Mouse (Mus musculus) liver, adult 2 months (tissue): ENCODE measurements around the gene Snx21. TPM values are rescaled to one million over a fixed set of nuclear protein-coding genes. Genes with fewer than 3 reads are reported as not detected.

Source experiments
- DNase-seq: peaks from one replicate; pipeline ENCODE4 v3.0.0-alpha.2; 2011; ENCODE audit warnings: low read depth, low spot score; ENCODE audit errors: extremely low read depth
- H3K27ac ChIP-seq: fragments of 200-500 bp; replicated peaks from 2 replicates; pipeline ENCODE4 v1.5.1; 2012; ENCODE audit warnings: low read depth, mild to moderate bottlenecking, control low read depth, inconsistent platforms, low read length; ENCODE audit not compliant: insufficient read depth
- H3K27me3 ChIP-seq: fragments of 200-500 bp; 2 replicates; pipeline ENCODE4 v1.6.1; 2012; ENCODE audit warnings: mild to moderate bottlenecking, moderate library complexity, low read length, inconsistent platforms; ENCODE audit not compliant: control insufficient read depth, insufficient read depth
- H3K36me3 ChIP-seq: fragments of 200-500 bp; 2 replicates; pipeline ENCODE4 v1.6.1; 2012; ENCODE audit warnings: low read length, inconsistent platforms; ENCODE audit not compliant: control insufficient read depth, insufficient read depth
- H3K4me1 ChIP-seq: fragments of 200-500 bp; 2 replicates; pipeline ENCODE4 v1.6.1; 2011; ENCODE audit warnings: low read length; ENCODE audit not compliant: control insufficient read depth, insufficient read depth
- H3K4me3 ChIP-seq: fragments of 200-500 bp; 2 replicates; pipeline ENCODE4 v1.5.1; 2011; ENCODE audit warnings: low read depth, mild to moderate bottlenecking, control low read depth, low read length, moderate library complexity; ENCODE audit not compliant: insufficient read depth
- H3K79me2 ChIP-seq: fragments of 200-500 bp; 2 replicates; pipeline ENCODE4 v1.6.1; 2012; ENCODE audit warnings: inconsistent platforms, mild to moderate bottlenecking, low read length, moderate library complexity; ENCODE audit not compliant: control insufficient read depth, insufficient read depth
- H3K9ac ChIP-seq: fragments of 200-500 bp; 2 replicates; pipeline ENCODE4 v1.6.1; 2012; ENCODE audit warnings: low read depth, mild to moderate bottlenecking, control low read depth, inconsistent platforms, low read length
- CTCF ChIP-seq: fragments of 200-500 bp; IDR thresholded peaks from 2 replicates; pipeline ENCODE4 v1.5.1; 2011; ENCODE audit warnings: low read depth, low read length, control low read depth
- POLR2A ChIP-seq: fragments of 200-500 bp; IDR thresholded peaks from 2 replicates; pipeline ENCODE4 v1.6.1; 2011; ENCODE audit warnings: low read length, control low read depth; ENCODE audit not compliant: insufficient read depth; ENCODE audit errors: extremely low read depth
- WGBS: fragments of 180-500 bp; shearing (Covaris S2); methylation state at CpG from one replicate; pipeline ENCODE4 v1.1.7; 2018; 5-methylcytosine and 5-hydroxymethylcytosine counted together
- polyA plus RNA-seq: library from polyadenylated mRNA; depleted of rRNA; stranded (reverse); fragments of >200 nt; gene quantifications from 2 replicates; pipeline ENCODE4 v1.2.3, GENCODE M21; 2012; rRNA removed
- total RNA-seq: library from RNA; depleted of rRNA; stranded (reverse); fragments of >200 nt; gene quantifications from 2 replicates; pipeline ENCODE4 v1.2.3, GENCODE M21; 2014; rRNA removed

Gene Snx21
- total RNA-seq, result 10.8 and 12.6 TPM in 2 replicates
- polyA plus RNA-seq, result 14.4 and 14.6 TPM in 2 replicates

DNA sequence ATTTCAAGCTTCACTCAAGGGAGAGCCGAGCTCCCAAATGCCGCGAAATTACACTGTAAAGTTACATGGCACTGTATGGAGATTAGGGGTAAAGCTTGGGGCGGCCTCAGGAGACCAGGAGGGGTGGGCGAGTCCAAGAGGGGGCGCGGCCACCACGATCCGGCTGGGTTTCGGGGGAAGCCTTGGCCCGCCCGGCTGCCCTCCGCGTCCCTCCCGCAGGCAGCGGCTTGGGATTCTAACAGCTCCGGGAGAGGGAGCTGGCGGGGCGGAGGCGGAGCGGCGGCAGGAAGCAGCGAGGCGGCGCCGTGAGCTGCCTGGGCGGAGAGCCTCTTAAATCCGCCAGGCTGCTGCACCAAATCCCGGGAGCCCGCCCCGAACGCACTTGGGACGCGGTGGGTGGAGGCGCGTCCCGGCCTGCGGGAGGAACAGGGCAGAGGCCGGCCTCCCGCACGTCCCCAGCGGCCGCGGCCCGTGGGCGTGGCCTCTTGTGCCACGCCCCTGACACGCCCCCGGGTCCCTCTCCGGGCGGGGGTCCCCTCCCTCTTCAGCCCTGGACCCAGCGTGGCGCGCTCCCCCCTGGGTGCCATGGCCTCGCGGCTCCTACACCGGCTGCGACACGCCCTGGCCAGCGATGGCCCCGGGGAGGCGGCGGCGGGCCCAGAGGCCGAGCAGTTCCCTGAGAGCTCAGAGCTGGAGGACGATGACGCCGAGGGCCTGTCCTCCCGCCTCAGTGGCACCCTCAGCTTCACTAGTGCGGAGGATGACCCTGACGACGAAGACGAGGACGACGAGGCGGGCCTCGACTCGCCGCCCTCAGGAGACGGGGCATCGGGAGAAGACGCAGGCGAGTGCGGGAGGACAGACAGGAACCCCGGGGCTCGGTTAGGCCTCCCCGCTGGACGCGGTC lies at the start of gene Snx21:
Snx21 (plus strand) TSS at position 343 of the 907 bp plus-strand sequence.
- DNase-seq, result peak; percentile 87
- TF ChIP-seq CTCF (peak; percentile 49), POLR2A (peak; percentile 93)
- under 1% methylated on average over 87 of the region's 89 CpGs for WGBS
- Histone ChIP-seq H3K79me2 (no peaks in the 10 kb centered on the region), H3K36me3 (no peaks in the 10 kb centered on the region), H3K9ac (peak within 1 kb of the TSS; percentile 98), H3K27me3 (no peaks in the 10 kb centered on the region), H3K4me1 (peaks cover 11% of the 10 kb centered on the region), H3K27ac (peak within 1 kb of the TSS; percentile 88), H3K4me3 (peak within 1 kb of the TSS; percentile 90)

DNA sequence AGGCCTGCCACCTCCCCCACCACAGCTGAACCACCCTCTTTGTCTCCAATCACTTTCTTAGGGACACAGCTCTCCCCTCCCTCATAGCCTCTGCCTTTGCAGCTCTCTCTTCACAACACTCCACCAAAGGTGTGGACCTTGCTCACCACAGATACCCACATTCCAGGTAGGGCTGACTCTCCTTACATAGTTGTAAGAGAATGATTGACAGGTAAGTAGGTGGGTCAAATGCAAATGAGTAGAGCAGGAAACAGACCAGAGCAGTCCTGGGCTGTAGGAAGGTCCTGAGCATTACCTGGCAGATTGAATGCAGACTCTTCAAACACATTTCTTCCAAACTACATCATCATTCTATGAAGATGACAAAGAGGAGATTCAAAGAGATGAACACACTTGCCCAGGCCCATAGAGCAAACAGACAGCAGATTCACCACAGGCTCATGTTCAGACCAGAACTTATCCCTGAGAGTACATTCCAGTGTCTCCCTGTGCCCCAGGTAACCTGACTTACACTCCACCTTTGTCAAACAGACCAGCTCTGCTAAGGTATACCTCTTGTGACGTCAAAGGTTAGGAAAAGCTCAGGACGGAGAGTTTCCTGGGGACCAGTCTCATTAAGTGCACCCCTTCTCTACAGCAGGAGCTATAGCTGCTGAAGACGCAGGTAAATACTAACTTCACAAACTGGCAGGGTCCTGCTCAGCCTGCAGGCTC lies 48.1 kb upstream of the Snx21 start:
- 89% methylated on average over 3 of the region's 3 CpGs for WGBS
- TF ChIP-seq CTCF, result no peak
- no peak for TF ChIP-seq POLR2A
- no peaks in the 10 kb centered on the region for H3K79me2 ChIP-seq
- no peak overlapping the region for H3K4me3 ChIP-seq
- no peaks in the 10 kb centered on the region for H3K4me1 ChIP-seq
- H3K9ac ChIP-seq, result no peak overlapping the region
- H3K27me3 ChIP-seq, result no peaks in the 10 kb centered on the region
- DNase-seq, result no peak
- no peak overlapping the region for H3K27ac ChIP-seq
- H3K36me3 ChIP-seq, result no peaks in the 10 kb centered on the region

DNA sequence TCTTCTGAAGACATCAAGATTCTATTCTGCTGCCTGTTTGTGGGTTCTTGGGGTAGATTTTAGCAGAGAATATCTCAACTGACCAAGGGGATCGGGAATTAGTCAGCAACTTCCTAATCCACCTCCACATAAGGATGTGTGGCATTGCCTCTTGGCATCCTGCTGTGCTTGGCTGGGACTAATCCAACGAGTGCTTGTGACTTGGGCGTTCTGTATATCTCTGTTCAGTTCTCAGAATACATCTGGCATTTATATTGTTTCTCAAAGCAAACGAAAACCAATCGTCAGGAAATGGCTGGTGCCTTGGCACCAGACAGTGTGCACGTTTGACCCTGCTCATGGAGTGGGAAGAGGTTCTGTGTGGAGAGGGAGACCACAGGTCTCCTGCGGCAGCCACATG lies 45.7 kb upstream of the Snx21 start:
- WGBS, result 62% methylated on average over 7 of the region's 7 CpGs
- no peak for DNase-seq
- no peak overlapping the region for H3K9ac ChIP-seq

GRCm38 (mm10) chr2:164744987-164745386 lies 40.6 kb upstream of the Snx21 start:
- H3K36me3 ChIP-seq, result peaks cover 6% of the 10 kb centered on the region
- H3K9ac ChIP-seq, result no peak overlapping the region
- no peak overlapping the region for H3K27ac ChIP-seq
- no peak overlapping the region for H3K4me3 ChIP-seq
- DNase-seq, result no peak
- peaks cover 17% of the 10 kb centered on the region; the same call in 1 of the 2 replicates for H3K79me2 ChIP-seq
- 70% methylated on average over 13 of the region's 13 CpGs for WGBS
- H3K4me1 ChIP-seq, result peaks cover 8% of the 10 kb centered on the region
- TF ChIP-seq CTCF (no peak), POLR2A (no peak)
- no peaks in the 10 kb centered on the region for H3K27me3 ChIP-seq

More for the DNA sequence above, 45.7 kb upstream of the Snx21 start:
- no peaks in the 10 kb centered on the region for H3K4me1 ChIP-seq
- no peak overlapping the region for H3K27ac ChIP-seq
- TF ChIP-seq CTCF (no peak), POLR2A (no peak)
- H3K27me3 ChIP-seq, result no peaks in the 10 kb centered on the region
- H3K4me3 ChIP-seq, result no peak overlapping the region
- H3K36me3 ChIP-seq, result no peaks in the 10 kb centered on the region
- no peaks in the 10 kb centered on the region for H3K79me2 ChIP-seq

DNA sequence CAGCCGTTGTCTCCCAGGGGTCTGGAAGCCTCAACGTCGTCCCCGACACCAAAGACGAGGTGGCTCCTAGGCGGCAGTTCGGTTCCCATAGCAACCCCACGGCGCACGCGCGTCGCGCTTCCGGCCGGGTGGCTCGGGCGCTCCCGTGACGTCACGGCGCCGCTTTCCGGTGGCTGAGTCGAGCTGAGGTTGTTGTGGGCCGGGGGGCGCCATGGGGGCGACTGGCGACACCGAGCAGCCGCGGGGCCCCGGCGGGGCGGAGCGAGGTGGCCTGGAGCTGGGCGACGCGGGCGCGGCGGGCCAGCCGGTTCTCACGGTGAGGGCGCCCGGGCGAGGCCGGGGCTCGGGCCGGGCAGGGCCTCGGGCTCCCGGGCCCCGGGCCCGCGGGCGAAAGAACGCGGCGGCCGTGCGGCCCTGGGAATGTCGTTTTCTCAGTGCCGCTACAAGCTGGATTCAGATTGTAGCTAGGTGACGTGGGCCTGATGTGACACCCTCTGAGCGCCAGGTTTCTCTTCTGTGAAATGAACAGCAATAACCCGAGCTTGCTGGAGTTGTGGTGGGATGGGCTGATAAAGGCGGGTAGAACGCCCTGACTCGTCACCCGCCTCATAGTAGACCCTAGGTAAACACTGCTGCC lies 39.7 kb upstream of the Snx21 start, which contains the start of the genes Wfdc3 and Dnttip1:
Wfdc3 (minus strand) TSS at position 89 of the 637 bp plus-strand sequence.
Dnttip1 (plus strand) TSS at position 141 of the 637 bp plus-strand sequence.
- peak within 1 kb of the TSS; percentile 18 for H3K27ac ChIP-seq
- peaks cover 8% of the 10 kb centered on the region for H3K4me1 ChIP-seq

More for the DNA sequence above, 39.7 kb upstream of the Snx21 start, which contains the start of the genes Wfdc3 and Dnttip1:
- DNase-seq, result peak; percentile 64
- Histone ChIP-seq H3K4me3 (peak within 1 kb of the TSS; percentile 84), H3K27me3 (no peaks in the 10 kb centered on the region), H3K79me2 (peaks cover 17% of the 10 kb centered on the region; the same call in 1 of the 2 replicates), H3K36me3 (peaks cover 6% of the 10 kb centered on the region), H3K9ac (peak within 1 kb of the TSS; percentile 92)
- no peak for TF ChIP-seq CTCF
- no peak for TF ChIP-seq POLR2A
- 1% methylated on average over 70 of the region's 70 CpGs for WGBS
